Mouse (Mus musculus) cortical plate, adult 2 months (tissue): Measurements from ENCODE around the gene Atic.

Experiments used
- CTCF ChIP-seq: fragments of 200-500 bp; IDR thresholded peaks from 2 replicates; pipeline ENCODE4 v1.5.1; 2011; ENCODE audit warnings: mild to moderate bottlenecking, control low read depth, low read length; ENCODE audit not compliant: insufficient read depth; ENCODE audit errors: extremely low read depth
- POLR2A ChIP-seq: fragments of 200-500 bp; IDR thresholded peaks from 2 replicates; pipeline ENCODE4 v1.6.1; 2011; ENCODE audit warnings: mild to moderate bottlenecking, low read length, control low read depth; ENCODE audit not compliant: insufficient read depth; ENCODE audit errors: extremely low read depth

GRCm38 (mm10) chr1:71583900-71584299, 26.9 kb downstream of the Atic start:
- TF ChIP-seq CTCF (no peak), POLR2A (no peak)
